Mouse (Mus musculus) fibroblast of lung, adult 2 months (primary cell): ENCODE measurements around the gene Lage3.
"Not testable (repeated sequence)": the region's sequence is repeated elsewhere in the genome, so short reads cannot be mapped to it uniquely, and the experiment has no call there.

Source experiments
- DNase-seq: peaks from one replicate; pipeline ENCODE4 v3.0.0-alpha.2; 2011; ENCODE audit warnings: low read depth

Gene Lage3

DNA sequence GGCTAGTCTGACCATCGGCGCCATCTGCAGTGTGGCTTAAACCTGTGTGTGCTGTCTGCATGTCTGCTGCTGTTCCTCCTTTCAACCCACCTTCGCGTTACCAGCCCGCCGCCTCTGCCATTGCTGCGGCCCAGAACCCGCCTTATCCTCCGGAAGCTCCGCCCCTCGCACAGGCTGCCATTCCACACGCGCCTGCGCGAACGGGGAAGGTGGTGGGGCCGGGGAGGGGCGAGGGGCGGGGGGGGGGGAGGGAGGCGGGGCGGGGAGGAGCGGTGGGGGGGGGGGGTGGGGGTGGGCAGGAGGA is at the start of gene Lage3:
TSS of gene Lage3 (minus strand) at position 152 of the 304 bp plus-strand sequence.
- DNase-seq, result peak; percentile 22

DNA sequence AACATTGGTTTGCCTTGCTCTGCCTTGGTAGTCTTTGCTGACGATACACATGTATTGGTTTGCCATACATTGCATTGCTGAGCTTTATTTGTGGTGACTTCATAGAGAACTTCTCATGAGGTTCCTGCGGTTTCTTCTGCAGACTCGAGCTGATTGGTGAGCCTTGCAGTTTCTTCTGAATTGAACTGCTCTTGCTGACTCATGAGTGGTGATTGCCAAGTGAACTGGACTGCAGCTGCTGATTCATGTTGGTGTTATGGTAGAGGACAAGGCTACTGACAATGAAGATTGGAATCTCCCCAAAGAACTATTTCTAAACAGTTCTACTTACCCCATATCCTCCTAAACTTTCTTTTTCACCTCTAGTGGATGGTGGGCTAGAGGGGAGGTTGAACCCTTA is 46.7 kb upstream of the Lage3 start:
- no peak for DNase-seq

DNA sequence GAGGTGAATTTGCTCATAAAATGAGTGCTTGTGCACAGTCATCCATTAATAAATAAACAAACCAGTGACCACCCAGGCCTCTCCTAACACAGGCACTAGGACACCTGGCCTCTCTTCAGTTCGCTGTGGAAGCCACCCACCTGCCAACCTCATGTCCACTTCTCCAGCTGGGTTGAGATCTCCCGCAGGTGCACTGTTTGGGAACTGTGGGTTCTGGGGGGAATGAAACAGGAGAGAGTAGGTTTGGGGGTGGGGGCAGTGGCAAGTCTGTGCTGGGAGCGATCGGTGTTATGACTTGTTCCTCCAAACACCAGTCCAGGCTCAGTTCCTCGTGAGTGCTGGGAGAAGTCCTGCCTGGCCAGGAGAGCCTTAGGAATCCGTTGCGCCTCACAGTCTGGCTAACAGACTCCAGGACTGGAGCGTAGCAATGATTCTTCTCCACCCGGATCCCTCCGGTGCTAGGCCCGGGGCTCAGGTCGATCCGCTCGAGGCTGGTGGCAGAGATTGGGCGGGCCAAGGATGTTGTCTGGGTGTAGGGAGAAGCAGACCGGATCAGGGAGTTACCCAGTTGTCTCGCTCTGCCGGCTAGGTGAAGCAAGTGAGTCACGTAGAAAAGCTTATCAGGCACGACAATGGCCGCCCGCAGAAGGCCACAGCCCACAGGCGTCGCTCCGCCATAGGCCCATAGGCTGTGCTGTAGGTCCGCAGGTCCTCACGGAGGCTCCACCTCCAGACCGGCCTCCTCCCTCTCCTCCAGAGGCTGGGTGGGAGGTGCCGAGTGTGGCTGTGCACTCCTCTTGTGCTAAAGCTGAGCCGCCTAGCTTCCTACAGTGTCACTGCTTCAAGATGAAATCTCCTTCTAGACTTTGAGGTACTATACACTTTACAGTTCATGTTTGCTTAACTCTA is 39.4 kb upstream of the Lage3 start, which contains the start of the genes Fam3a and Ikbkg:
TSS of gene Fam3a (minus strand) at position 738 of the 909 bp plus-strand sequence.
TSS of gene Ikbkg (plus strand) at position 756 of the 909 bp plus-strand sequence.
- DNase-seq, result peak; percentile 73

DNA sequence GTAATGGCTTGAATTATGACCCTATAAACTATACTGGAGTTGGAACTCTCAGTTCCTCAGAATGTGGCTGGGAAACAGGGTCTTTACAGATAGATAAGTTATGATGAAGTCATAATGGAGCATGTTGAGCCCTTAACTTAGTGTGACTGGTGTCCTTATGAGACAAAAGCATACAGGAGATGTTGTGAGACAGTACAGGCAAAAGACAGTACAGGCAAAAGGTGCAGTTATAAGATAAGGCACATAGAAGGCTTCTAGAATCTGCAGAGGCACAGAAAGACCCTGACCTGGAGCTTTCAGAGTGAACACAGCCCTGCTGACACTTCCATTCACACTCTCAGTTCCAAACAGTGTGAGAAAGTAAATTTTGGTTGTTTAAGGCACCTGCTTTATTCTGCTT is 34.7 kb upstream of the Lage3 start:
- no peak for DNase-seq

DNA sequence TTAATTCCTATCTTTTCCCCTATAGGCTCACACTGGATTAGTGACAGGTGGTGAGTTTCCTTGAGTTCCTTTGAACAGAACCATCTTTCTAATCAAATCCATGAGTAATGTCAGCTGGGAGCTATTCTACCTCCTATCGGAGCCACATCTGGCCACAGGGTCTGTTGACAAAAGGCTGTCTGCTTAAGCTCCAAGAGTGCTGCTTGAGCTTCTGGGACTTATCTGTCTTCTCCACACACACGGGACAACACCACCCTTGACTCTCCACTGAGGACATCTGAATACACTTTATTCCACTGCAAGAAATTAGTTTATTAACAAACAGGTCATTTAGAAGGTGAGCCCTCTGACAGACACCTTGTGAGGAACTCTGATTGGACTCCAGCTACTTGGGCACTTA is 31.0 kb upstream of the Lage3 start:
- DNase-seq, result no peak

DNA sequence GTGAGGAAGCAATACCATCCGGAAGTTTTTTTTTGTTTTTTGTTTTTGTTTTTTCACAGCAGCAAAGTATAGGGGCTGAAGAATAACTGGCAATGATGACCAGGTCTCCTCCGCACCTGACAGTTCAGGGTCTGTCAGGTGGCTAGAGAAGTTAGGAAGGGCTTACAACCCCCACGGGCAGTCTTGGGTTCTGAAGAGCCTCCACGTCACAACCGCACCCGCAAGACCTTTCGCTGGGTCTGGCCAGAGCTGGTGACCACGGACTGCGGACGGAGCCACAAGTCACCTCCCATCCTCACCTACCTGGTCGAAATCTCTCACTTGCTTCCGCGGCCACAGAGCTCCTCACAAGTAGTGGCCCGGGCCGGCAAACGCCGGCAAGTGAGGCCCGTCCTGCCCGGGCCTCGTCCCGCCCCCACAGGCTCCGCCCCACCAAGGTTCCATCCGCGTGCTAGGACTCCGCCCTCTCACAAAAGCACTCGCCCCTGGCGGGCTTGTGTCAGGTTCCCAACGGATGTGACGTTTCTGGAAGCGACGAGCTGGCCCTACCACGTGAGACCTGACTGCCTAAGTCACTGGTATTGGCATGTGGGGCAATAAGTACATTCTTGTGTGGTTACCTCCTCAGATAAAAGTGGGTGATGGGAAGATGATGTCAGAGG is 19.6 kb upstream of the Lage3 start, which contains the start of the genes Ubl4a and Slc10a3:
TSS of gene Ubl4a (minus strand) at position 331 of the 662 bp plus-strand sequence.
TSS of gene Slc10a3 (minus strand) at position 462 of the 662 bp plus-strand sequence.
- peak; percentile 83 for DNase-seq

DNA sequence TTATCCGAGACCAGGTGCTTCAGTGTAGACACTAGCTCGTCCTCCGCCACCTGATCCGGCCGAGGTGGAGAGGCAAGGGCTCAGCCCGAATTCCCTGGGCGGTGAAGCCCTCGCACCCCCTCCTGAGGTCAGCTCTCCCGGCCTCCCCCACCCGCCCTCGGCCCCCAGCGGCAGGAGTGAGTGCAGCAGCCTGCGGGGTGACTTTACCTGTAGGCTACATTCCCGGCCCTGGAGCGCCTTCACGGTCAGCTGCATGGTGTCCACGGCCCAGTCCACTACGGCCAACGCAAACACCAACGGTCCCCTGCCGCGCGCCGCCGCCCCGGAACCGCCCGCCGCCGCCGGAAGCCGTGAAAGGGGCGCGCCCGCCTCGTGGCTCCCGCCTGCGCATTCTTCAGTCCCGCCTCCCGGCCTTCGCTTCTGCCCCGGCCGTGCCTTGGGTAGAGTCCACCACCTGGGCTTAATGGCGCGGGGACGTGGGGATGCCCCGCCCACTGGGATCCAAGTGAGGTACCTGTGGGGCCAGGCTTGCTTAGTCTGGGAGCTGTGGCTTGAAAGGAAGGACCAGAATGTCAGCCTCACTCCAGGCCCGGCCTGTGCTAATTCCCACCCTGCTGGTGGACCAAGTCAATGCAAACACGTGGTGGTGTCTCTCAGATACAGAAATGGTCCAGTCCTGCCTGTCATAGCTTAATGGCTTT is 14.9 kb upstream of the Lage3 start:
- no peak for DNase-seq

DNA sequence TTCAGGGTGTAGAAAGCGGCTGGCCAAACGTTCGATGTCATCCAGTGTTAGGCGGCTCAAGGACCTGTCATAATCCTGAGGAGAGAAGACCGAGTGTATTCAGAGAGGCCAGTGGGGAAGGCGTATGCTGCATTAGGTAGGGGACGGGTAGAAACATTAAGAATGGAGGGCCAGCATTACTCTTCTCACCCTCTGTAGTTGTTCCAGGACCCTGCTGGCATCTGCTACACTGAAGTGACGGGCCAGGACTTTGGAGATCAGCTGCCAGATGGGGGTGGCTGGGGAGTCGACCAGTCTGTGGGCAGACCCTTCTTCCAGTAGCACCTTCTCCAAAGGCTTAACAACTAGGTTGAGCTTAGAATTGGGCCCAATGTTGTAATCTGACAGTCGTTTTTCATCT is 14.1 kb upstream of the Lage3 start:
- DNase-seq, result no peak

DNA sequence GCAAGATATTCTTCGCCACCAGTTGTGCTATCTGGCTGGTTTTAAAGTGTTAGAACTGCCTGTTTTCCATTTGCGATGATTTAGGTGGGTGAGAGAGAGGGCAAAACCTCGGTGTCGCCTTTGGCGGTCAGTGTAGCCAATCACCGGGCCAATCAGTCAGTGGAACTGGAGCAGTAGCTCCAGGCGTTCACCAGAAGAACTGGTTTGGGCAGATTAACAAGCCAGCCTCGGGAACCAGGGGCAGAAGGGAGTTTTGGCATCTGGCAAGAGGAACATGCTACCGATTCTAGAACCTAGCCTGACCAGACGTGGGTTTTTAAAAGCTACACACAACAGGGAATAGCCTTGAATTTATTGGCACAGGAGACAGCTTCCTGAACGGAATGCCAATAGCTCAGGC is 5.8 kb upstream of the Lage3 start:
- no peak for DNase-seq

DNA sequence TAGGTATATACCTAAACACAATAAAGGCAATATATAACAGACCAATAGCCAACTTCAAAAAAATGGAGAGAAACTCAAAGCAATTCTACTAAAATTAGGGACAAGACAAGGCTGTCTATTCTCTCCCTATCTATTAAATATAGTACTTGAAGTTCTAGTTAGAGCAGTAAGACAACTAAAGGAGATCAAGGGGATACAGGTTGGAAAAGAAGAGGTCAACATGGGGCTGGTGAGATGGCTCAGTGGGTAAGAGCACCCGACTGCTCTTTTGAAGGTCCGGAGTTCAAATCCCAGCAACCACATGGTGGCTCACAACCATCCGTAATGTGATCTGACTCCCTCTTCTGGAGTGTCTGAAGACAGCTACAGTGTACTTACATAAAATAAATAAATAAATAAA is 3.7 kb upstream of the Lage3 start:
- DNase-seq, result not testable (repeated sequence)

DNA sequence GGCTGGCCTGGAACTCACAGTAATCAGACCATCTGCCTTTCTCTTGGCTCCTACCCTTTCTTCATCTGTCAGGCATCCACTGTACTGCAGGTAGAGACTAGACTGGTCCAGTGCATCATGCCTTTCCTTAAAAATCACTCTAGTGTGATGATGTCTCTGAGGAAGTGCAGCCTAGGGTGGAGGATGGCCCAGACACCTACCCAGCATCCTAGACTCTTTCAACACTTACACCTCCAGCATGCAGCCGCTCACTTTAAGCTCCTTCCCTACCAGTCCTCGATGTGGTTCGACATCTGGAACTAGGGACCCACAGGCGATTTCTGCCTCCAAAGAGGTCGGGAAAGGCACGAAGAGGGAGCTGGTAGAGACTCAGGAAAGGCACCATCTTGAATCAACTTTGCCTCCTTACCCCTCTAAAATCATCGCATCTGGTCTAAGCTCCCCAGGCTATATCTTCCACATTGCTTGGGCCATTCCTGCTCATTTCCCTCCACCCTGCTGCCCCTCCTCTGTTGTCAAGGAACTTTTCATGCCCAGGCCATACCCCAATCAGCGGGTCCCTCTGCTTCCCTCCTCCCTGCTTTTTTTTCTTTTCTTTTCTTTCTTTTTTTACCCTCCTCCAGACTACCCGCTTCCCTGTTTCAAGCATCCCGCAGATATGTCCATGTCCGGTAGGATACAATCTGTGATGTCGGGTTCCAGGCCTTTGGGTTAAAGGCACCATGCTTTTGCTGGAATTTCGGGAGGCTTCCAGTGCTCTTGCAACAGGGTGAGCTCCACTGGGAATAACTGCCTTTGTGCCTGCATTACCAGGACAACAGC is 562 bp downstream of the Lage3 start:
- no peak for DNase-seq

DNA sequence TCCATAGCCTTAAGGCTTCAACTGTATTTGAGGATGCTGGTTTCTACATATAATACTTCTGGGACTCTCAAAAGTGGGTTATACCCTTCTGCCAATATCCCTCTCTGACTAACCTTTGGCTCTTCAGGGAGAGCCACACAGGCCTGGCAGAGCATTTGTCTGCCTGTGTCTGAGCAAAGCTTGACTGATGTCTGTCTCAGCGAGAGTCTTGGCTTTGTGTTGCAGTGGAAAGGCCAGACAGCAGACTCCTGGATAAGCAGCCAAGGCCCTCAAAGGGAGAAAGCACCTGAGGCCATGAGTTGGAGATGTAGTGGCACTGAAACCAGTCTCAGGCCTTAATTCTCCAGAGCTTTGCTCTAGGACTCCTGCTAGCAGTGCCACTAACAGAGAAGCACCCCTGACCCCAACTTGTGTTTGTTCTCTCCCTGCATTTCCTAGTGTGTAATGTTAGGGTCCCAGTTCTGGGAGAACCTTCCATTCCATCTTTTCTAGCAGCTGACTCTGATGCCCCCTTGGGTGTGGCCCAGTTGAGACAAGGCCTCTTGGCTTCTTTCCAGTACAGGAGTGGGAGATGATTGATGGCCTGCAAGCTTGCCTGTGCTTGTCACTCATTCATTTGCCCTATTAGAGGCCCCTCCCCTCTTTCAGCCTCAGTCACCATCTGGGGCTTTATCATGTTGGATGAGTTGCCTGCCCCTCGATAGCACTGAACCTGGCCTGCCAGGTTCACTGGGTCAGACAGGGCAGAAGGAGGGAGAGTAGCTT is 23.1 kb downstream of the Lage3 start:
- no peak for DNase-seq

DNA sequence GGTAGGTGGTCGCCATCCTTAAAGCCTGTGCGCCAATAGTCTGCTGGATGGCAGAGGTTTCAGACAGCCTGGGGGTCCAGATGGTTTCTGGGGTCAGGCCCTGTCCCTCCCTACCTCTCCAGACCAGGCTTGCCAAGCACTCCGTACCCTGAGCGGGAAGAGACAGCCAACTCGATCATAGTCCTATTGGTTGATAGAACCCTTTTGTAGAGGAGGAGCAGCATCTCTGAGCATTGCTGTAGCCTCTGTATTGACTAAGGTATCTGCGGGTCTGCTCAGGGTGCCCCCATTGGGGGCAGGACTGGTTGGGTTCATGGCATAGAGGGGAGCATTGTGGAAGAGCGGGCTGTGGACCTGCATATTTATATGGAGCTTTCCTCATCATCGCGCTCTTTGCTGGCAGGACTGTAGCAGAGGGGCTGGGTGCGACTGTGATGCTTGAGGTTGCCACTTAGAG is 24.2 kb downstream of the Lage3 start:
- no peak for DNase-seq

DNA sequence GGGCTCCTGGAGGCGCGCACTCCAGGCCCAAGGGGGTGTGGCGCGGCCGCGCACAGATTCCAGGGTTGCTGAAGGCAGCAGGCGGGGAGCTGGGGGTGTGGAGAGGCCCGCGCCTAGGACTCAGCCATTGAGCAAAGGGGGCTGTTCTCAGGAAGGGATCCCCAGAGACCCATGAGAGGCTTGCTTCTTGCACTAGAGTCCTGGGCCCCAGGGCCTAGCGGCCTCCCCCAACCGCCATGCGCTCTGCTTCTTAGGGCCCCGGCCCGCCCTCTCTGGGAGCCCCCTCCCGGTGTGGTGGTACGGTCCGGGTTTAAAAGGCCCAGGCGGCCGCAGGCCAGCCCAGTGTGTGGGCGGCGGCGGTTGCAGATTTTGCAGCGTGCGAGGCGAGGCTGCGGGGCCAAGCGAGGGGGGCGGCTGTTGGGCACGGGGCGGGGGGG is 24.7 kb downstream of the Lage3 start, which contains the start of gene Plxna3:
TSS of gene Plxna3 (plus strand) at position 342 of the 437 bp plus-strand sequence.
- DNase-seq, result no peak

DNA sequence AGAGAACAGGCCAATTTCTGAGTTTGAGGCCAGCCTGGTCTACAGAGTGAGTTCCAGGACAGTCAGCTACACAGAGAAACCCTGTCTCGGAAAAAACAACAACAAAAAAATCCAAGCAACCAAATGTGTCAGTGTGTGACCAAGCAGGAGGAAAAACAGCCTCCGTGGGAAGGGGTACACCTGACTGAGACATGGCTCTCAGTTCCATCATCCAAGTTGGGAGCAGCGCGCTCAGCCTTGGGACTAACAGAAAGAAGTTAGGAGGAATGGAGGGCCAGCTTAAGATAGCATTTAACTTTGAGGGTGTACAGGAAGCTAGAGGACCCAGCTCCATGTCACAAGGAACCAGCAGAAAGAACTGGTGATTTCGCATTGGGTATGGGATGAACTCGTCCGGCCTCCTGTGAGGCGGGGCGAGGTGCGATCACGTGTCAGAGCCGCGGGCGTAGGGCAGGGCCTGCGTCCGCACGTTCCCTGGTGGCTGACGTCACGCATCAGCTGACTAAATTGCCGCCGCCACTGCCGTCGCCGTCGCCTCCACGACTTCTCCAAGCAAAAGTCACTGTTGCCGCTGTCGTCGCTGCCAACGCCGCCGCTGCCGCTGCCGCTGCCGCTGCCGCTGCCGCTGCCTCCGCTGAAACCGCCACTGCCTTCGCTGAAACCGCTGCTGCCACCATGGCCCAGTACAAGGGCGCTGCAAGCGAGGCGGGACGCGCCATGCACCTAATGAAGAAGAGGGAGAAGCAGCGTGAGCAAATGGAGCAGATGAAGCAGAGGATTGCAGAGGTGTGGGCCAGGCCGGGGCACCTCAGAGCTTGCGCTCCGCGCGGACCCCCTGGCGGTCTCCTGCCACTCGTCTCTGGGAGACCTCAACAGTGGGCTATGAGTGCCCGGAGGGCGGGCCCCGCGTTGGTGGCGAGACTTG is 40.6 kb downstream of the Lage3 start, which contains the start of gene Fam50a:
TSS of gene Fam50a (plus strand) at position 494 of the 925 bp plus-strand sequence.
- DNase-seq, result peak; percentile 65

DNA sequence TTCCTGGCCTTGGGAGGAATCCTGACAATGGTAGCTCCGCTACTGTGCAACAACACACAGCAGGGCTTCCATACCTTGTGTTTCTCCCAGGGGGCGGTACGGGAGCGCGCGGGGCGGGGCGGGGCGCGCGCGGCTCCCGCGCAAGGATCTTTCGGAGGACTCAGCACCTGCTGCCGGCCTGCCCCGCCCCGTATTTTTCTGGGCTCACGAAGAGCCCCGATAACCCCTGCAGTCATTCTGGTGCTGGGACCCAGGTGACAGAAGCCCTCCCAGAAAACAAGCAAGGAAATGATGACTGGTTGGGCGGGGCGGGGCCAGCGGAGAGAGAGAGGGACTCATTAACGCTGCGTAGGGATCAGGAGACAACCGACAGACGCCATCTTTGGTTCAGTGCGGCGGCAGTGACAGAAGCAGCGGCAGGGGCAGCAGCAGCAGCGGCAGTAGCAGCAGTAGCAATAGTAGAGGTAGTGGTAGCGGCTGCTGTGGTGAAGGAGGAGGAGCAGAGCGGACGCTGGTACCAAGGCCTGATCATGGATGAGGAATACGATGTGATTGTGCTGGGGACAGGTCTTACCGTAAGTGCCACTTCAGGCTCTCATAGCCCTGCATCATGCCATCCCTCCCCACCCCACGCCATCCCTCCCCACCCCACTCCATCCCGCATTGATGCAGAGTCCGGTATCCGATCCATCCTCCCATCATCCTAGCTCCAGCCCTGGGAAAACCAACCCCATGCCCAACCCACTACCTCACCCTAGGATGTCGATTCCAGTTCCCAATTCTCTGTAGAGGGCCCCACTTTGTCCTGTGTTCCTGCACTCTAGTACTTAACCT is 48.3 kb downstream of the Lage3 start, which contains the start of gene Gdi1:
TSS of gene Gdi1 (plus strand) at position 132 of the 834 bp plus-strand sequence.
- DNase-seq, result no peak
